Mouse (Mus musculus) MEL (cell line): Measurements from ENCODE around the gene Arhgef3. TPM values are rescaled to one million over a fixed set of nuclear protein-coding genes. Genes with fewer than 3 reads are reported as not detected.

ENCODE experiments used
- DNase-seq: peaks from one replicate; pipeline ENCODE4 v3.0.0; 2011; ENCODE audit warnings: low read depth, low spot score
- H3K27ac ChIP-seq: 2 replicates; pipeline ENCODE4 v1.5.1; 2012; ENCODE audit warnings: low read depth, mild to moderate bottlenecking, control low read depth, low read length, moderate library complexity; ENCODE audit not compliant: control insufficient read depth
- H3K27me3 ChIP-seq, 2 experiments: fragments of 150-350 bp in 1 of 2; sonication (generic) in 1 of 2; 2 replicates each; pipeline ENCODE4 v1.6.1; 2012; ENCODE audit warnings: low read length in 2 of 2, mild to moderate bottlenecking in 2 of 2, improper control_type of control experiment in 1 of 2, moderate library complexity in 1 of 2; ENCODE audit not compliant: insufficient read depth in 2 of 2, control insufficient read depth in 1 of 2
- H3K36me3 ChIP-seq, 2 experiments: 2 replicates each; pipeline ENCODE4 v1.6.1; 2012 to 2014; ENCODE audit warnings: low read length in 2 of 2, improper control_type of control experiment in 1 of 2, inconsistent platforms in 1 of 2, mild to moderate bottlenecking in 1 of 2; ENCODE audit not compliant: insufficient read depth in 2 of 2, control insufficient read depth in 1 of 2
- H3K4me1 ChIP-seq, 2 experiments: fragments of 150-350 bp in 1 of 2; sonication (generic) in 1 of 2; 2 replicates each; pipeline ENCODE4 v1.6.1; 2012; ENCODE audit warnings: low read length in 2 of 2, improper control_type of control experiment in 1 of 2, mild to moderate bottlenecking in 1 of 2; ENCODE audit not compliant: insufficient read depth in 2 of 2, control insufficient read depth in 1 of 2
- H3K4me3 ChIP-seq, 2 experiments: fragments of 150-350 bp in 1 of 2; sonication (generic) in 1 of 2; 2 replicates each; pipeline ENCODE4 v1.5.1; 2012; ENCODE audit warnings: low read depth in 2 of 2, low read length in 2 of 2, mild to moderate bottlenecking in 2 of 2, moderate library complexity in 2 of 2, control low read depth in 1 of 2, improper control_type of control experiment in 1 of 2; ENCODE audit not compliant: control insufficient read depth in 1 of 2, insufficient read depth in 1 of 2
- H3K79me2 ChIP-seq: 2 replicates; pipeline ENCODE4 v1.6.1; 2012; ENCODE audit warnings: mild to moderate bottlenecking, low read length, moderate library complexity; ENCODE audit not compliant: control insufficient read depth, poor library complexity, insufficient read depth
- H3K9ac ChIP-seq: 2 replicates; pipeline ENCODE4 v1.6.1; 2012; ENCODE audit warnings: low read depth, mild to moderate bottlenecking, control low read depth, low read length, moderate library complexity; ENCODE audit not compliant: control insufficient read depth, poor library complexity, severe bottlenecking
- H3K9me3 ChIP-seq: fragments of 150-350 bp; sonication (generic); replicated peaks from 2 replicates; pipeline ENCODE4 v1.6.1; 2012; ENCODE audit warnings: mild to moderate bottlenecking, low read length, improper control_type of control experiment, moderate library complexity; ENCODE audit not compliant: insufficient read depth
- CHD1 ChIP-seq: IDR thresholded peaks from 2 replicates; pipeline ENCODE4 v1.6.1; 2012; ENCODE audit warnings: low read depth, mild to moderate bottlenecking, inconsistent platforms, low read length, improper control_type of control experiment
- E2F4 ChIP-seq: IDR thresholded peaks from 2 replicates; pipeline ENCODE4 v1.6.1; 2011; ENCODE audit warnings: low read depth, low read length, improper control_type of control experiment, borderline replicate concordance
- EP300 ChIP-seq, 2 experiments: IDR thresholded peaks; 2 replicates each; pipeline ENCODE4 v1.6.1; 2011; ENCODE audit warnings: improper control_type of control experiment in 2 of 2, low read length in 2 of 2, low read depth in 1 of 2, mild to moderate bottlenecking in 1 of 2
- ETS1 ChIP-seq: IDR thresholded peaks from 2 replicates; pipeline ENCODE4 v1.6.1; 2012; ENCODE audit warnings: low read depth, mild to moderate bottlenecking, inconsistent platforms, low read length, improper control_type of control experiment, moderate library complexity
- JUND ChIP-seq: IDR thresholded peaks from 2 replicates; pipeline ENCODE4 v1.6.1; 2011; ENCODE audit warnings: low read depth, mild to moderate bottlenecking, improper control_type of control experiment, low read length
- MAFK ChIP-seq: IDR thresholded peaks from 2 replicates; pipeline ENCODE4 v1.6.1; 2011; ENCODE audit warnings: low read depth, mild to moderate bottlenecking, low read length, improper control_type of control experiment, borderline replicate concordance
- MAX ChIP-seq: IDR thresholded peaks from 2 replicates; pipeline ENCODE4 v1.6.1; 2011; ENCODE audit warnings: low read length, improper control_type of control experiment
- MAZ ChIP-seq: IDR thresholded peaks from 2 replicates; pipeline ENCODE4 v1.6.1; 2012; ENCODE audit warnings: low read depth, mild to moderate bottlenecking, inconsistent platforms, low read length, improper control_type of control experiment
- MXI1 ChIP-seq: IDR thresholded peaks from 2 replicates; pipeline ENCODE4 v1.6.1; 2011; ENCODE audit warnings: mild to moderate bottlenecking, low read depth, low read length, improper control_type of control experiment
- MYC ChIP-seq: IDR thresholded peaks from 2 replicates; pipeline ENCODE4 v1.6.1; 2011; ENCODE audit warnings: low read depth, mild to moderate bottlenecking, low read length, improper control_type of control experiment, moderate library complexity
- NRF1 ChIP-seq: IDR thresholded peaks from 2 replicates; pipeline ENCODE4 v1.6.1; 2014; ENCODE audit warnings: low read depth, mild to moderate bottlenecking, inconsistent platforms, low read length, improper control_type of control experiment, moderate library complexity; ENCODE audit not compliant: poor library complexity, insufficient read depth, severe bottlenecking
- SMC3 ChIP-seq: IDR thresholded peaks from 2 replicates; pipeline ENCODE4 v1.6.1; 2011; ENCODE audit warnings: low read depth, low read length, improper control_type of control experiment
- TBP ChIP-seq: IDR thresholded peaks from 2 replicates; pipeline ENCODE4 v1.8.0; 2011; ENCODE audit warnings: low read depth, low read length, improper control_type of control experiment
- USF1 ChIP-seq: IDR thresholded peaks from 2 replicates; pipeline ENCODE4 v1.6.1; 2014; ENCODE audit warnings: low read depth, mild to moderate bottlenecking, inconsistent platforms, low read length, improper control_type of control experiment, moderate library complexity
- USF2 ChIP-seq, 2 experiments: IDR thresholded peaks; 2 replicates each; pipeline ENCODE4 v1.6.1; 2011 to 2012; ENCODE audit warnings: improper control_type of control experiment in 2 of 2, low read length in 2 of 2, borderline replicate concordance in 1 of 2, inconsistent platforms in 1 of 2, low read depth in 1 of 2, mild to moderate bottlenecking in 1 of 2; ENCODE audit not compliant: insufficient read depth in 1 of 2
- ZC3H11A ChIP-seq: IDR thresholded peaks from 2 replicates; pipeline ENCODE4 v1.6.1; 2012; ENCODE audit warnings: low read depth, mild to moderate bottlenecking, inconsistent platforms, low read length, improper control_type of control experiment
- ZMIZ1 ChIP-seq: IDR thresholded peaks from 2 replicates; pipeline ENCODE4 v1.6.1; 2012; ENCODE audit warnings: low read depth, mild to moderate bottlenecking, inconsistent platforms, low read length, improper control_type of control experiment, moderate library complexity
- polyA plus RNA-seq, 2 experiments: library from polyadenylated mRNA; stranded (reverse) in 1 of 2; unstranded in 1 of 2; fragments of >175 nt in 1 of 2; fragments of >200 nt in 1 of 2; gene quantifications; 2 replicates each; pipeline versions ENCODE4 v1.2.1 to v1.2.4; 2012; ENCODE audit warnings: low replicate concordance in 2 of 2, low read depth in 1 of 2; ENCODE audit not compliant: insufficient read length in 2 of 2, insufficient read depth in 1 of 2, missing spikeins in 1 of 2
- total RNA-seq: library from RNA; depleted of rRNA; stranded (reverse); fragments of 300-350 nt; gene quantifications from 2 replicates; pipeline ENCODE4 v1.2.3, GENCODE M21; 2012

Arhgef3 gene
- total and polyA plus RNA-seq, 3 experiments, result 2.1 to 2.7 TPM; not detected in 1

GRCm38 (mm10) chr14:27312380-27312779 is 197.7 kb downstream of the Arhgef3 start:
- H3K27ac ChIP-seq, result no peak overlapping the region
- DNase-seq, result no peak
- no peaks in the 10 kb centered on the region for H3K4me1 ChIP-seq
- no peaks in the 10 kb centered on the region for H3K36me3 ChIP-seq
- no peaks in the 10 kb centered on the region; a peak in 1 of 4 replicates for H3K27me3 ChIP-seq
- no peak overlapping the region for H3K9ac ChIP-seq
- no peak overlapping the region for H3K4me3 ChIP-seq
- H3K9me3 ChIP-seq, result no peaks in the 10 kb centered on the region
- TF ChIP-seq USF2 (IDR thresholded peaks at IDR 0.05; ENCODE audit: borderline replicate concordance in 1 of 2, insufficient read depth in 1 of 2, low read depth in 1 of 2, low read length in 2 of 2) (no peak), ETS1 (no peak), MAZ (no peak), JUND (no peak), MXI1 (no peak), CHD1 (no peak)
- no peaks in the 10 kb centered on the region for H3K79me2 ChIP-seq

- H3K27me3 ChIP-seq, result peaks cover 2 to 6% of the 10 kb centered on the region in 2 experiments
- no peaks in the 10 kb centered on the region for H3K9me3 ChIP-seq
- TF ChIP-seq SMC3 (no peak), MAFK (no peak), MYC (no peak), ZMIZ1 (no peak), USF1 (no peak), E2F4 (no peak), TBP (no peak), NRF1 (no peak), ZC3H11A (no peak), EP300 (IDR thresholded peaks at IDR 0.05; ENCODE audit: low read depth in 1 of 2, low read length in 2 of 2) (no peak), MAX (no peak)
- no peaks in the 10 kb centered on the region for H3K36me3 ChIP-seq
- no peak overlapping the region for H3K9ac ChIP-seq
- no peaks in the 10 kb centered on the region for H3K4me1 ChIP-seq
- no peak for DNase-seq
- H3K4me3 ChIP-seq, result no peak overlapping the region
- no peak overlapping the region for H3K27ac ChIP-seq
- no peaks in the 10 kb centered on the region for H3K79me2 ChIP-seq
Measured at GRCm38 (mm10) chr14:27315737-27316136, 201.0 kb downstream of the Arhgef3 start.
